9 mouse cellular contexts compared by ENCODE assay signal in genomic region chr5:123059757-123060520, GRCm38 (mm10). TPM values are rescaled to one million over a fixed set of nuclear protein-coding genes. Genes with fewer than 3 reads are reported as not detected.
DNase-seq lines count a peak whose midpoint lies in the region; ATAC-seq and TF ChIP-seq lines count a peak whose summit lies in the region.
"Had no signal": no experiment of that assay in that cellular context is flagged by ENCODE, and none has a peak within 500 bp of the region (broad histone marks: within the 10 kb centered on the region; RNA-seq: fewer than 3 reads in every experiment).

No protein-coding gene starts in this region.

- H3K9me3 ChIP-seq in lung, postnatal 0 days (ENCODE audit: low read length) = no peaks in the 10 kb centered on the region
- no peaks in the 10 kb centered on the region for H3K9me3 ChIP-seq in hindbrain, embryonic 16.5 days (ENCODE audit: control insufficient read depth, low read length)

- peak; percentile 37; the same call in 1 of the 2 replicates for ATAC-seq in lung, postnatal 0 days
- no peak for ATAC-seq in hindbrain, embryonic 16.5 days

- WGBS in lung, postnatal 0 days = 10% methylated on average over 14 of the region's 14 CpGs
- 46% methylated on average over 14 of the region's 14 CpGs for WGBS in hindbrain, embryonic 16.5 days

- no peak overlapping the region for H3K4me3 ChIP-seq in embryonic fibroblast, embryonic 13.5 days (ENCODE audit: insufficient read depth, low read length)
- no peak overlapping the region for H3K4me3 ChIP-seq in lung, postnatal 0 days (ENCODE audit: low read depth, low read length)
- H3K4me3 ChIP-seq in hindbrain, embryonic 16.5 days (ENCODE audit: low read length) = no peak overlapping the region

- peak overlapping the region; percentile 25; the same call in 1 of the 2 replicates for H3K4me2 ChIP-seq in lung, postnatal 0 days (replicated peaks; ENCODE audit: low read depth, low read length)
- no peak overlapping the region for H3K4me2 ChIP-seq in hindbrain, embryonic 16.5 days (ENCODE audit: low read length)

- peak overlapping the region; percentile 70 for H3K27ac ChIP-seq in embryonic fibroblast, embryonic 13.5 days (ENCODE audit: insufficient read depth, low read length)
- H3K27ac ChIP-seq in lung, postnatal 0 days (ENCODE audit: low read length) = peak overlapping the region; percentile 60
- H3K27ac ChIP-seq in hindbrain, embryonic 16.5 days (ENCODE audit: low read depth, low read length) = no peak overlapping the region

- no peaks in the 10 kb centered on the region for H3K4me1 ChIP-seq in embryonic fibroblast, embryonic 13.5 days (ENCODE audit: control insufficient read depth, insufficient read depth, low read length)
- H3K4me1 ChIP-seq in lung, postnatal 0 days (ENCODE audit: insufficient read depth, low read depth, low read length) = peaks cover 4% of the 10 kb centered on the region; the same call in 1 of the 2 replicates
- peaks cover 4% of the 10 kb centered on the region; the same call in 1 of the 2 replicates for H3K4me1 ChIP-seq in hindbrain, embryonic 16.5 days (ENCODE audit: control insufficient read depth, insufficient read depth, low read depth, low read length)

- TF ChIP-seq EP300 in lung, postnatal 0 days (IDR thresholded peaks at IDR 0.05) = no peak

- H3K9ac ChIP-seq in lung, postnatal 0 days (replicated peaks; ENCODE audit: low read depth) = no peak overlapping the region
- no peak overlapping the region for H3K9ac ChIP-seq in hindbrain, embryonic 16.5 days (ENCODE audit: low read depth, low read length)

- peak; percentile 43 for DNase-seq in layer of hippocampus, adult 9-11 months
- DNase-seq in layer of hippocampus, postnatal 25 days (ENCODE audit: extremely low spot score in 1 of 2, low spot score in 1 of 2) = no peak
- peak; percentile 86 for DNase-seq in R1 (ENCODE audit: low read depth, low spot score)
- peak; percentile 68 to 77 for DNase-seq in kidney, adult 8-10 months
- DNase-seq in lung, postnatal 0 days (ENCODE audit: low spot score) = peak; percentile 84
- DNase-seq in thymus, postnatal 36 days = peak; percentile 60 to 62

- TF ChIP-seq CTCF in embryonic fibroblast, embryonic 13.5 days (IDR thresholded peaks at IDR 0.05; ENCODE audit: borderline replicate concordance, insufficient read depth, low read length) = no peak
- TF ChIP-seq CTCF in lung, postnatal 0 days (IDR thresholded peaks at IDR 0.05) = peak; percentile 76

- no peaks in the 10 kb centered on the region for H3K36me3 ChIP-seq in lung, postnatal 0 days (ENCODE audit: insufficient read depth, low read length)
- H3K36me3 ChIP-seq in hindbrain, embryonic 16.5 days (ENCODE audit: control insufficient read depth, insufficient read depth, low read length) = no peaks in the 10 kb centered on the region

- TF ChIP-seq POLR2A in embryonic fibroblast, embryonic 13.5 days (IDR thresholded peaks at IDR 0.05; ENCODE audit: low read depth, low read length) = no peak

- H3K27me3 ChIP-seq in lung, postnatal 0 days (replicated peaks; ENCODE audit: insufficient read depth, low read length) = no peaks in the 10 kb centered on the region
- no peaks in the 10 kb centered on the region for H3K27me3 ChIP-seq in hindbrain, embryonic 16.5 days (replicated peaks; ENCODE audit: control insufficient read depth, insufficient read depth, low read length)

RNA-seq across cellular contexts. Expression of gene Tmem120b, which starts 8.3 kb away (rescaled TPM):
- 10 to 100 TPM; 13.8 to 18.4 TPM for total RNA-seq in layer of hippocampus, postnatal 25 days (2021)
- 5.5 and 9.1 TPM in 2 replicates for polyA plus RNA-seq in embryonic fibroblast, embryonic 13.5 days (2011; ENCODE audit: insufficient read length, low read depth, missing spikeins)
- polyA plus RNA-seq in lung, postnatal 0 days (2015; fragmentation: Nextera tagmentation; extraction: Ambion mirVana) = 11.9 and 12.2 TPM in 2 replicates
- polyA plus RNA-seq in hindbrain, embryonic 16.5 days (2015; fragmentation: Nextera tagmentation; extraction: Ambion mirVana) = 17.3 and 19.8 TPM in 2 replicates

RNA-seq across cellular contexts. Expression of gene Morn3, which starts 13.1 kb away (rescaled TPM):
- 1 to 10 TPM in 1 of 2 experiments, not detected in 1; 1.5 TPM for total RNA-seq in layer of hippocampus, postnatal 25 days (2021)
- polyA plus RNA-seq in embryonic fibroblast, embryonic 13.5 days (2011; ENCODE audit: insufficient read length, low read depth, missing spikeins) = not detected in 2 replicates
- polyA plus RNA-seq in lung, postnatal 0 days (2015; fragmentation: Nextera tagmentation; extraction: Ambion mirVana) = 5.3 and 8.3 TPM in 2 replicates
- polyA plus RNA-seq in hindbrain, embryonic 16.5 days (2015; fragmentation: Nextera tagmentation; extraction: Ambion mirVana) = 0.47 and 0.81 TPM in 2 replicates
- total RNA-seq: hematopoietic stem cell, adult 5-6 weeks had no signal

RNA-seq across cellular contexts. Expression of gene Orai1, which starts 45.1 kb away (rescaled TPM):
- total RNA-seq in layer of hippocampus, postnatal 25 days (2021) = 10 to 100 TPM; 11.0 to 11.7 TPM
- polyA plus RNA-seq in embryonic fibroblast, embryonic 13.5 days (2011; ENCODE audit: insufficient read length, low read depth, missing spikeins) = 9.3 and 10.6 TPM in 2 replicates
- polyA plus RNA-seq in lung, postnatal 0 days (2015; fragmentation: Nextera tagmentation; extraction: Ambion mirVana) = 54.7 and 55.2 TPM in 2 replicates
- 14.2 TPM in 2 replicates for polyA plus RNA-seq in hindbrain, embryonic 16.5 days (2015; fragmentation: Nextera tagmentation; extraction: Ambion mirVana)

Comparison
In these comparisons a context has a peak if more than half of its experiments do, and no peak if none do; other contexts are left out.
1. DNase-seq: peak in layer of hippocampus, adult 9-11 months (single experiment), R1 (single experiment), kidney, adult 8-10 months (2 of 2), lung, postnatal 0 days (single experiment) and thymus, postnatal 36 days (2 of 2); none in layer of hippocampus, postnatal 25 days (0 of 2).